Mouse (Mus musculus): ENCODE results near the gene Tmem14a. TPM values are rescaled to one million over a fixed set of nuclear protein-coding genes. Genes with fewer than 3 reads are reported as not detected.
"Not testable (repeated sequence)": the region's sequence is repeated elsewhere in the genome, so short reads cannot be mapped to it uniquely, and the experiment has no call there.

The Tmem14a gene
- polyA plus RNA-seq (2012; rRNA removed) = 11.3 and 14.9 TPM in 2 replicates

GRCm38 (mm10) chr1:21218489-21218919, at the start of gene Tmem14a:
Tmem14a (plus strand) TSS chr1:21218575.
- TF ChIP-seq CTCF (IDR thresholded peaks at IDR 0.05; ENCODE audit: borderline replicate concordance, extremely low read depth, insufficient read depth, insufficient read length) (peak; percentile 91), POLR2A (IDR thresholded peaks at IDR 0.05; ENCODE audit: borderline replicate concordance, extremely low read depth, insufficient read depth, insufficient read length, poor library complexity, severe bottlenecking) (0 out of 2 replicates have a peak, but pooled peaks have one; percentile 31)
- DNase-seq (ENCODE audit: low read depth) = peak; percentile 94

- TF ChIP-seq CTCF (IDR thresholded peaks at IDR 0.05; ENCODE audit: borderline replicate concordance, extremely low read depth, insufficient read depth, insufficient read length) (no peak), POLR2A (IDR thresholded peaks at IDR 0.05; ENCODE audit: borderline replicate concordance, extremely low read depth, insufficient read depth, insufficient read length, poor library complexity, severe bottlenecking) (no peak)
- no peak for DNase-seq (ENCODE audit: low read depth)
Measured at GRCm38 (mm10) chr1:21185196-21185595, 33.2 kb upstream of the Tmem14a start.

GRCm38 (mm10) chr1:21206241-21206640, 12.1 kb upstream of the Tmem14a start:
- DNase-seq (ENCODE audit: low read depth) = no peak
- TF ChIP-seq CTCF (IDR thresholded peaks at IDR 0.05; ENCODE audit: borderline replicate concordance, extremely low read depth, insufficient read depth, insufficient read length) (no peak), POLR2A (IDR thresholded peaks at IDR 0.05; ENCODE audit: borderline replicate concordance, extremely low read depth, insufficient read depth, insufficient read length, poor library complexity, severe bottlenecking) (no peak)

- not testable (repeated sequence) for DNase-seq (ENCODE audit: low read depth)
Measured at GRCm38 (mm10) chr1:21213537-21213936, 4.8 kb upstream of the Tmem14a start.

- not testable (repeated sequence) for DNase-seq (ENCODE audit: low read depth)
Measured at GRCm38 (mm10) chr1:21213991-21214692, 4.2 kb upstream of the Tmem14a start.

- no peak for TF ChIP-seq CTCF (IDR thresholded peaks at IDR 0.05; ENCODE audit: borderline replicate concordance, extremely low read depth, insufficient read depth, insufficient read length)
- TF ChIP-seq POLR2A (IDR thresholded peaks at IDR 0.05; ENCODE audit: borderline replicate concordance, extremely low read depth, insufficient read depth, insufficient read length, poor library complexity, severe bottlenecking) = no peak
- no peak for DNase-seq (ENCODE audit: low read depth)
Measured at GRCm38 (mm10) chr1:21227756-21228395, 9.5 kb downstream of the Tmem14a start.

GRCm38 (mm10) chr1:21228740-21229722, 10.7 kb downstream of the Tmem14a start:
- DNase-seq (ENCODE audit: low read depth) = not testable (repeated sequence)

- TF ChIP-seq POLR2A (IDR thresholded peaks at IDR 0.05; ENCODE audit: borderline replicate concordance, extremely low read depth, insufficient read depth, insufficient read length, poor library complexity, severe bottlenecking) (no peak), CTCF (IDR thresholded peaks at IDR 0.05; ENCODE audit: borderline replicate concordance, extremely low read depth, insufficient read depth, insufficient read length) (no peak)
- DNase-seq (ENCODE audit: low read depth) = no peak
Measured at GRCm38 (mm10) chr1:21230376-21230775, 12.0 kb downstream of the Tmem14a start.

GRCm38 (mm10) chr1:21231744-21232464, 13.5 kb downstream of the Tmem14a start:
- TF ChIP-seq CTCF (IDR thresholded peaks at IDR 0.05; ENCODE audit: borderline replicate concordance, extremely low read depth, insufficient read depth, insufficient read length) = no peak
- no peak for TF ChIP-seq POLR2A (IDR thresholded peaks at IDR 0.05; ENCODE audit: borderline replicate concordance, extremely low read depth, insufficient read depth, insufficient read length, poor library complexity, severe bottlenecking)
- peak; percentile 11 for DNase-seq (ENCODE audit: low read depth)

- DNase-seq (ENCODE audit: low read depth) = no peak
- TF ChIP-seq CTCF (IDR thresholded peaks at IDR 0.05; ENCODE audit: borderline replicate concordance, extremely low read depth, insufficient read depth, insufficient read length) (no peak), POLR2A (IDR thresholded peaks at IDR 0.05; ENCODE audit: borderline replicate concordance, extremely low read depth, insufficient read depth, insufficient read length, poor library complexity, severe bottlenecking) (no peak)
Measured at GRCm38 (mm10) chr1:21232516-21232915, 14.1 kb downstream of the Tmem14a start.

- no peak for DNase-seq (ENCODE audit: low read depth)
- TF ChIP-seq POLR2A (IDR thresholded peaks at IDR 0.05; ENCODE audit: borderline replicate concordance, extremely low read depth, insufficient read depth, insufficient read length, poor library complexity, severe bottlenecking) (no peak), CTCF (IDR thresholded peaks at IDR 0.05; ENCODE audit: borderline replicate concordance, extremely low read depth, insufficient read depth, insufficient read length) (no peak)
Measured at GRCm38 (mm10) chr1:21235359-21235758, 17.0 kb downstream of the Tmem14a start.

Data from brain, embryonic 14.5 days (tissue).